Mouse (Mus musculus) embryonic fibroblast, embryonic 13.5 days (primary cell): ENCODE data around the gene Olfr96. TPM values are rescaled to one million over a fixed set of nuclear protein-coding genes. Genes with fewer than 3 reads are reported as not detected.

Experiments used
- H3K27ac ChIP-seq: 2 replicates; pipeline ENCODE4 v1.5.1; 2012; ENCODE audit warnings: low read length, control low read depth, inconsistent platforms; ENCODE audit not compliant: insufficient read depth
- H3K4me1 ChIP-seq: 2 replicates; pipeline ENCODE4 v1.6.1; 2011; ENCODE audit warnings: low read length; ENCODE audit not compliant: control insufficient read depth, insufficient read depth
- H3K4me3 ChIP-seq: 2 replicates; pipeline ENCODE4 v1.5.1; 2011; ENCODE audit warnings: mild to moderate bottlenecking, control low read depth, low read length; ENCODE audit not compliant: insufficient read depth
- CTCF ChIP-seq: IDR thresholded peaks from 2 replicates; pipeline ENCODE4 v1.5.1; 2011; ENCODE audit warnings: mild to moderate bottlenecking, control low read depth, low read length, moderate library complexity, borderline replicate concordance; ENCODE audit not compliant: insufficient read depth
- POLR2A ChIP-seq: IDR thresholded peaks from 2 replicates; pipeline ENCODE4 v1.6.1; 2011; ENCODE audit warnings: low read depth, mild to moderate bottlenecking, control low read depth, low read length, moderate library complexity
- polyA plus RNA-seq: library from polyadenylated mRNA; stranded (reverse); fragments of >200 nt; gene quantifications from 2 replicates; pipeline ENCODE4 v1.2.4, GENCODE M21; 2011; ENCODE audit warnings: low read depth; ENCODE audit not compliant: missing spikeins, insufficient read length

Olfr96 gene
- not detected in 2 replicates for polyA plus RNA-seq

DNA sequence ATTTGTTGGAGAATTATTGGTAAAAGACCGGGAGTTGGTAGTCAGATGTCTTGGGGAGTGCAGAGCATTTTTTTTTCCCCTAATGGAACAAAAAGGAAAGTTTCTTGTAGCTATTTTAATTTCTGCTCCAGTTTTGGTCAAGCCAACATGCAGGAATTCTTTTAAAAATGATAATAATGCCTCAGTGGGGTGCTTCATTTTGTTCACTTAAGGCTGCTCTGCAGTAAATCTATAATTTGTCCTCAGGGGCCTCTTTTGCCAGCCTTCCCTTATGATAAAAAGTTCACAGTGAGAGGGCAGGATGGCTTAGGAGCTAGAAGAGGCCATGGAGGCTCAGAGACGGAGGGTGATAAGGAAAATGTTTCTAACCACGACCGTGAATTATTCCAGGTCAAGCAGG is at the start of gene Olfr96:
TSS of gene Olfr96 (plus strand) at position 301 of the 400 bp plus-strand sequence.
- TF ChIP-seq POLR2A: no peak
- no peak for TF ChIP-seq CTCF
- Histone ChIP-seq H3K27ac (no peak within 1 kb of the TSS), H3K4me3 (no peak within 1 kb of the TSS), H3K4me1 (no peaks in the 10 kb centered on the region)

DNA sequence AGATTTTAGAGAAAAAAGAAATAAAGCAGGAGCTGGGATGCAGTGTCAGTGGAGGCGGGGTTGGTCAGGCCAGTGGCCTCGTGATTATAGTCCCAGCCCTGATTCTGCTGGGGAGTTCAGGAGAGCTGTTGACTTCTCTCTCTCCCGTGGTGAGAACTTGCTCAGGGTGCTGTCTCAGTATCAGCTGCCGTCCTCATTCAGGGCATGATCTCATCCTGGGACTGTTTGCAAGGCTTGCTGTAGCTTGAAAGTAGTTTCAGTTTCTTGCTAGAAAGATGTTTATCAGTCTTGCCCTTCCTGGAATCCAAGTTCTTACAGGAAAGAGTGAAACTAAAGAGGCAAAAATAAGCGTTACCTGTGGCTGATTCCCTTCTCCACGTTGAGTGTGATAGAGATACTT is 34.5 kb upstream of the Olfr96 start:
- Histone ChIP-seq H3K4me3 (no peak overlapping the region), H3K27ac (no peak overlapping the region), H3K4me1 (no peaks in the 10 kb centered on the region)
- no peak for TF ChIP-seq CTCF
- TF ChIP-seq POLR2A: no peak

DNA sequence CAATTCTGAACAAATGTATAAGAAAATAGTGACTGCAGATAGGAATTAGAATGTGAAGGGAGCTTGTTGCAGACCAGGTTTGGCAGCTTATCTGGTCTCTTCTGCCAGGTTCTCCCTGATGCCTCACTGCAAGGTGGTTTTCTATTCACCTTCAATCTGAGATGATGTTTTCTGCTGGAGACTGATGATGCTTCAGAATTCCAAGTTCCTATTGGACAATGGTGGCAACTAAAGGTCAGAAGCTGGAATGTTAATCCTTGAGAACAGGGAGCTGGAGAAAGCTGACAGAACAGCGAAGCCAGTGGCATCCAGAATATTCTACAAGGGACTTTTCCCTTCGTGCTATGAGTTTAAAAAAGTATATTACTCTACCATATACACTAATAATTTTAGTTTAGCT is 29.2 kb upstream of the Olfr96 start:
- TF ChIP-seq CTCF (no peak), POLR2A (no peak)
- Histone ChIP-seq H3K4me3 (no peak overlapping the region), H3K27ac (no peak overlapping the region), H3K4me1 (peaks cover 4% of the 10 kb centered on the region)

DNA sequence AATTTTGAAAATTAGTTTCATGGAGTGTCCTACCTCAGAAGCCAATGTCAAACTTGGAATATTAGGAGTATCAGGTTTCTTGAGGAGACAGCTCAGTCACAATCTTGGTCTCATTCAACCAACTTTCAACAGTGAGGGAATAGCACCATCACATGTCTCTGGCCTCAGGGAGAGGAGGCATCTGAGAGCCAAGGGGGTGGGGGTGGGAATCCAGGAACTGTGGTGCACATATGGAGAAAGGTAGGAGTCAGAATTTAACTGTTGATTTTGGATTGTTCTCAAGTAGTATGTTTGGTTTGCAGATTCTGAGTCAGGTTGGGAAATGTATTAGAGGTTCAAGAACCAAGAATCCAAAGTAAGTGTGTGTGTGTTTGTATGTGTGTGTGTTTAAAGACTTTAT is 26.9 kb upstream of the Olfr96 start:
- no peak for TF ChIP-seq POLR2A
- no peak for TF ChIP-seq CTCF
- H3K27ac ChIP-seq: no peak overlapping the region
- H3K4me1 ChIP-seq: peaks cover 4% of the 10 kb centered on the region
- no peak overlapping the region for H3K4me3 ChIP-seq

DNA sequence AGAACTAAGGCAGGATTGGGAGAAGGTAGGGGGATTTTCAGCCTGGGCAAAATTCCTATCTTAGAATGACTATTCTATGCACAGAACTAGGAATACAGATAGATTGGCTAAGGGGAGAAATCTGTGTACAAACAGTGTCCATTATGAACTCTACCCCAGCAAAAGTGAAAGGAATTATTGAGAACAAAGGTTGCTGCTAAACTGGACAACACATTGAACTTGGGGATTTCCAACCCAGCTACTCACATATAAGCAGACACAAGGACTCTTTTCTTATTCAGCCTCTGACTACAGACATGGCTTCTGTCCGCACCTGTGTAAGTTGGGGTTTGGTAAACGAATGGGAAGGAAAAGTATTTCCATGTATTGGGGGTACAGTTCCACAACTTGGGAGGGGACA is 26.3 kb upstream of the Olfr96 start, which contains the start of gene Ubd:
TSS of gene Ubd (plus strand) at position 237 of the 400 bp plus-strand sequence.
- H3K27ac ChIP-seq: no peak within 1 kb of the TSS
- peaks cover 4% of the 10 kb centered on the region for H3K4me1 ChIP-seq
- no peak within 1 kb of the TSS for H3K4me3 ChIP-seq
- TF ChIP-seq POLR2A (no peak), CTCF (no peak)

DNA sequence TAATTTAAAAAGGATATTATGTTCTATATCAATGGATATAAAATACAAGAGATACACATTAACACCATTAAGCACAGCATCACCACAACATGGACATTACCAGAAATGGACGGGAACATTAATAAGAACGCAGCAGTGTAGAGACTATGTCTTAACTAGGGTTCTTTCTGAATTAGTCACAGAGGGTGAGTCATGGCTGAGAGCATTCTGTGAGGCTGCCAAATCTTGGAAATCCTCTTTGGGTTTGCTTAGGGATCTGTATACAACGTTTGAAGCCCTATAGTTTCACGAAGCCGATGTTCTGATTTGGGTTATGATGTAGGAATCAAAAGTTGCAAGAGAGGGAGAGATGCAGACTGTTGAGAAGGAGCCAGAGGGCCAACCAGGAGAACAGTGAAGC is 25.2 kb upstream of the Olfr96 start:
- Histone ChIP-seq H3K4me1 (peaks cover 4% of the 10 kb centered on the region), H3K27ac (0 out of 2 replicates have a peak overlapping the region, but pooled peaks have one; percentile 17)
- TF ChIP-seq POLR2A (no peak), CTCF (no peak)

DNA sequence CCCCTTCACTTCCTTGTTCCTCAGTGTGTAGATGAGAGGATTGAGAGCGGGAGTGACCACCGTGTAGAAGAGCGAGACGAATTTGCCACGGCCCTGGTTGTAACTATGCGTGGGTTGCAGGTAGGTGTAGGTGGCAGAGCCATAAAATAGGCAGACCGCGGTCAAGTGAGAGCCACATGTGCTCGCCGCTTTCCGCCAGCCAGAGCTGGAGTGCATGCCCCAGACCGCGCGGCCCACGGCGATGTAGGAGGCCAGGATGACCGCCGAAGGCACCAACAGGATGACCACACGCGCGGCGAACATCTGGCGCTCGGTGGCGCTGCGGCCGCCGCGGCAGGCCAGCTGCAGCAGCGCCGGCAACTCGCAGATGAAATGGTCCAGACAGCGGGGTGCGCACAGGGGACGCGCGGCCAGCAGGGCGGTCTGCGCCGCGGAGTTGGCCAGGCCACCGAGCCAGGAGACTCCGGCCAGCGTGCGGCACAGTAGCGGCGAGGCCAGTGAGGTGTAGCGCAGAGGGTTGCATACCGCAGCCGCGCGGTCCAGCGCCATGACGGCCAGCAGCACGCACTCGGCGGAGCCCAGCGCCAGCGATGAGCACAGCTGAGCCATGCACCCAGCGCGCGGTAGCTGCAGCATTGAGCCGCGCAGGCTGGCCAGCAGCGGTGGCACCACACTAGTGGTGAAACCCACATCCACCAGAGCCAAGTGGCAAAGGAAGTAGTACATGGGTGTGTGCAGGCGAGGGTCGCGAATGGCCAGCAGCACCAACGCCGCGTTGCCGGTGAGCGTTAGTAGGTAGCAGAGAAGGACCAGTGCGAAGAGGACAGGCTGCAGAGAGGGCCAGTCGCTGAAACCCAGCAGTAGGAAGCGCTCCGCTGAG is 22.9 kb upstream of the Olfr96 start:
- H3K4me1 ChIP-seq: peaks cover 4% of the 10 kb centered on the region
- peak overlapping the region; percentile 27 for H3K4me3 ChIP-seq
- TF ChIP-seq CTCF: 0 out of 2 replicates have a peak, but pooled peaks have one; percentile 0
- TF ChIP-seq POLR2A: no peak
- H3K27ac ChIP-seq: no peak overlapping the region

More for the DNA sequence above, 25.2 kb upstream of the Olfr96 start:
- no peak overlapping the region for H3K4me3 ChIP-seq

DNA sequence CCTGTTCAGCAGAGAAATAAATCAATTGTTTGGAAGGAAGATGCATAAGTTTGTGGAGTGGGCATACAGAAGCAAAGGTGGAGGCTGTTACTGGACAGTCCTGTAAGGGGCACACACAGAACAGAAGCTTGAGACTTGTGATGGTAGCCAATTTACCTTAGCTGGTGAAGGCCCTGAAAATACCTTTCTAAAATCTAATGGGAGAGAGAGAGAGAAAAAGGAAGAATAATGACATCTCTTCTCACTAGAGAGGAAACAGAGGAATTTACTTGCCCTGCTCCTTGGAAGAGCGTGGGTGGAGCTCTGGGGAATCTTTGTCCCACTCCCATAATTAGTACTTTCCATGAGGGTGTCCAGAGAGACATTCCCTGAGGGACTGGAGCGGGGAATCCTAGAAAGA is 19.1 kb upstream of the Olfr96 start, which contains the start of gene Olfr94:
TSS of gene Olfr94 (minus strand) at position 101 of the 400 bp plus-strand sequence.
- H3K4me1 ChIP-seq: no peaks in the 10 kb centered on the region
- no peak within 1 kb of the TSS for H3K4me3 ChIP-seq
- no peak within 1 kb of the TSS for H3K27ac ChIP-seq
- TF ChIP-seq CTCF (no peak), POLR2A (no peak)

DNA sequence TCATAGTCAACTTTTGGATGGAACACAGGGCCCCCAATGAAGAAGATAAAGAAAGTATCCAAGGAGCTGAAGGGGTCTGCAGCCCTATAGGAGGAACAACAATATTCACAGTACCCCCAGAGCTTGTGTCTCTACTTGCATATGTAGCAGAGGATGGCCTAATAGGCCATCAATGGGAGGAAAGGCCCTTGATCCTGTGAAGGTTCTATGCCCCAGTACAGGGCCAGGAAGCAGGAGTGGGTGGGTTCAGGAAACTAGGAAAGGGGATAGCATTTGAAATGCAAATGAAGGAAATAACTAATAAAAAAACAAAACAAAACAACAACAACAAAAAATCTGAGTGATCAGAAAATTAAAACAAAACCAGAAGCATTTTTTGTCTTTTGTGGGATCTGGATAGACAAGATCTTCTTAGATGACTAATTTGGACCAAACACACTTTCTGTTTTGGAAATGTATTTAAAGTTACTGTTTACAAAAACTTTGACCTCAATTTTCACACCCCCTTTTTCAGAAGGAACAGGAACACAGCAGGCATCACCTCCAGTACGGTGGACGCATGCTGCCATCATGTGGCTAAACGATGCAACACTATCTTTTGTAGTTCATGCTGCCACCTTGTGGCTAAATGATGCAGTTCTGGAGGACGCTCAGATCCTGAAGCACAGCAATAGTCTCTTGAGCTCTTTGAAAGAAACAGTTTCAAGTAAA is 16.6 kb upstream of the Olfr96 start:
- no peak overlapping the region for H3K27ac ChIP-seq
- H3K4me3 ChIP-seq: no peak overlapping the region
- no peaks in the 10 kb centered on the region for H3K4me1 ChIP-seq
- TF ChIP-seq POLR2A (no peak), CTCF (peak; percentile 100)

DNA sequence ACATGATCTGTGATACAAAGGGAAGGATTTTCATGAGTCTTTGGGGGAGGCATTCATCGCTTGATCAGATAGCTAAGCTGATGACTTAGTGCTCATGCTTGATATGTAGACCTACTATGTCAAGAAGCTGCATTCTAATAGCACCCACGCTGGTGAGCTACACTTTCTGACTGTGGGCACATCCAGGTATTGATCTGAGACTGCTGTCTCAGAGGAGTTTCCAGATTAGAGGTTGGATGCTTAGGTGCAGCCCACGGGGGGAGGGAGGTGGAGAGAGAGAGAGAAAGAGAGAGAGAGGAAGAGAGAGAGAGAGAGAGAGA is 16.1 kb upstream of the Olfr96 start:
- H3K27ac ChIP-seq: no peak overlapping the region

More for the DNA sequence above, 16.1 kb upstream of the Olfr96 start:
- Histone ChIP-seq H3K4me1 (no peaks in the 10 kb centered on the region), H3K4me3 (no peak overlapping the region)
- TF ChIP-seq POLR2A: no peak
- no peak for TF ChIP-seq CTCF
